Mouse (Mus musculus) CH12.LX (cell line): Measurements from ENCODE around the gene Rgl1. TPM values are rescaled to one million over a fixed set of nuclear protein-coding genes. Genes with fewer than 3 reads are reported as not detected.

Source experiments
- DNase-seq: peaks from one replicate; pipeline ENCODE4 v3.0.0-alpha.2; 2013; ENCODE audit errors: extremely low read depth
- H3K27ac ChIP-seq: 2 replicates; pipeline ENCODE4 v1.5.1; 2012; ENCODE audit warnings: low read depth, mild to moderate bottlenecking, control low read depth, moderate library complexity; ENCODE audit not compliant: insufficient read depth
- H3K27me3 ChIP-seq: replicated peaks from 2 replicates; pipeline ENCODE3; 2012; ENCODE audit warnings: inconsistent platforms
- H3K36me3 ChIP-seq, 2 experiments: replicated peaks in 1 of 2; 2 replicates each; pipeline versions ENCODE3 to v1.6.1; 2012; ENCODE audit warnings: inconsistent platforms in 1 of 2, low read length in 1 of 2, mild to moderate bottlenecking in 1 of 2, mixed read lengths in 1 of 2, moderate library complexity in 1 of 2; ENCODE audit not compliant: control insufficient read depth in 1 of 2, insufficient read depth in 1 of 2
- H3K4me1 ChIP-seq, 2 experiments: 2 replicates each; pipeline ENCODE4 v1.6.1; 2012; ENCODE audit warnings: inconsistent platforms in 1 of 2, moderate library complexity in 1 of 2; ENCODE audit not compliant: insufficient read depth in 2 of 2, control insufficient read depth in 1 of 2
- H3K4me2 ChIP-seq: 2 replicates; pipeline ENCODE4 v1.6.1; 2012; ENCODE audit warnings: low read depth, mild to moderate bottlenecking, control low read depth; ENCODE audit not compliant: poor library complexity, insufficient read depth, severe bottlenecking
- H3K4me3 ChIP-seq, 3 experiments: fragments of 150-350 bp in 1 of 3; sonication (generic) in 1 of 3; replicated peaks in 1 of 3; 2 replicates each; pipeline versions ENCODE3 to v1.5.1; 2011 to 2012; ENCODE audit warnings: low read depth in 2 of 3, low read length in 2 of 3, mild to moderate bottlenecking in 2 of 3, moderate library complexity in 2 of 3, control low read depth in 1 of 3, improper control_type of control experiment in 1 of 3, inconsistent platforms in 1 of 3, mixed read lengths in 1 of 3; ENCODE audit not compliant: poor library complexity in 1 of 3
- H3K79me2 ChIP-seq: replicated peaks from 2 replicates; pipeline ENCODE4 v1.6.1; 2012; ENCODE audit warnings: mild to moderate bottlenecking, moderate library complexity; ENCODE audit not compliant: control insufficient read depth, poor library complexity, insufficient read depth, severe bottlenecking; ENCODE audit errors: extremely low read depth
- H3K9ac ChIP-seq: 2 replicates; pipeline ENCODE4 v1.6.1; 2012; ENCODE audit warnings: low read depth, mild to moderate bottlenecking, control low read depth, moderate library complexity; ENCODE audit not compliant: insufficient read depth
- H3K9me3 ChIP-seq: replicated peaks from 2 replicates; pipeline ENCODE3; 2012; ENCODE audit warnings: low read length, inconsistent platforms, mixed read lengths
- CHD2 ChIP-seq: IDR thresholded peaks from 2 replicates; pipeline ENCODE4 v1.6.1; 2011; ENCODE audit warnings: low read length, improper control_type of control experiment
- CTCF ChIP-seq, 2 experiments: IDR thresholded peaks in 1 of 2; conservative IDR thresholded peaks in 1 of 2; 2 replicates each; pipeline ENCODE4 v1.5.1; 2011 to 2012; ENCODE audit warnings: low read depth in 2 of 2, low read length in 2 of 2, improper control_type of control experiment in 1 of 2, inconsistent platforms in 1 of 2, mild to moderate bottlenecking in 1 of 2, moderate library complexity in 1 of 2
- E2F4 ChIP-seq: IDR thresholded peaks from 2 replicates; pipeline ENCODE4 v1.6.1; 2011; ENCODE audit warnings: low read depth, low read length, improper control_type of control experiment; ENCODE audit not compliant: insufficient replicate concordance
- ELF1 ChIP-seq: IDR thresholded peaks from 2 replicates; pipeline ENCODE4 v1.6.1; 2014; ENCODE audit warnings: low read depth, mild to moderate bottlenecking, inconsistent platforms, low read length, improper control_type of control experiment
- EP300 ChIP-seq: IDR thresholded peaks from 2 replicates; pipeline ENCODE4 v1.6.1; 2011; ENCODE audit warnings: low read length, improper control_type of control experiment
- ETS1 ChIP-seq: conservative IDR thresholded peaks from 2 replicates; pipeline ENCODE4 v1.6.1; 2012; ENCODE audit warnings: low read depth, mild to moderate bottlenecking, inconsistent platforms, low read length, improper control_type of control experiment, moderate library complexity
- GABPA ChIP-seq: IDR thresholded peaks from 2 replicates; pipeline ENCODE4 v1.6.1; 2012; ENCODE audit warnings: low read depth, low read length, improper control_type of control experiment, inconsistent platforms; ENCODE audit not compliant: insufficient replicate concordance
- HCFC1 ChIP-seq: IDR thresholded peaks from 2 replicates; pipeline ENCODE4 v1.6.1; 2012; ENCODE audit warnings: low read depth, mild to moderate bottlenecking, inconsistent platforms, low read length, improper control_type of control experiment
- IRF4 ChIP-seq: IDR thresholded peaks from 2 replicates; pipeline ENCODE4 v1.6.1; 2014; ENCODE audit warnings: low read depth, mild to moderate bottlenecking, inconsistent platforms, low read length, improper control_type of control experiment
- JUND ChIP-seq: conservative IDR thresholded peaks from 2 replicates; pipeline ENCODE4 v1.6.1; 2011; ENCODE audit warnings: low read depth, low read length, improper control_type of control experiment
- KAT2A ChIP-seq: IDR thresholded peaks from 2 replicates; pipeline ENCODE4 v1.6.1; 2012; ENCODE audit warnings: low read length, improper control_type of control experiment, inconsistent platforms; ENCODE audit not compliant: insufficient replicate concordance
- MAZ ChIP-seq: IDR thresholded peaks from 2 replicates; pipeline ENCODE4 v1.6.1; 2012; ENCODE audit warnings: low read depth, mild to moderate bottlenecking, inconsistent platforms, low read length, improper control_type of control experiment, moderate library complexity
- MEF2A ChIP-seq: IDR thresholded peaks from 2 replicates; pipeline ENCODE4 v1.6.1; 2014; ENCODE audit warnings: low read depth, mild to moderate bottlenecking, inconsistent platforms, low read length, improper control_type of control experiment, borderline replicate concordance
- MXI1 ChIP-seq: IDR thresholded peaks from 2 replicates; pipeline ENCODE4 v1.6.1; 2011; ENCODE audit warnings: mild to moderate bottlenecking, low read depth, low read length, improper control_type of control experiment
- MYC ChIP-seq: IDR thresholded peaks from 2 replicates; pipeline ENCODE4 v1.6.1; 2011; ENCODE audit warnings: low read depth, mild to moderate bottlenecking, improper control_type of control experiment, low read length
- NELFE ChIP-seq: IDR thresholded peaks from 2 replicates; pipeline ENCODE4 v1.6.1; 2011; ENCODE audit warnings: low read depth, low read length, improper control_type of control experiment
- NRF1 ChIP-seq: IDR thresholded peaks from 2 replicates; pipeline ENCODE4 v1.6.1; 2014; ENCODE audit warnings: low read depth, mild to moderate bottlenecking, inconsistent platforms, low read length, improper control_type of control experiment, moderate library complexity
- POLR2AphosphoS2 ChIP-seq: IDR thresholded peaks from 2 replicates; pipeline ENCODE4 v1.6.1; 2011; ENCODE audit warnings: low read depth, low read length, improper control_type of control experiment
- RAD21 ChIP-seq: IDR thresholded peaks from 2 replicates; pipeline ENCODE4 v1.6.1; 2011; ENCODE audit warnings: low read depth, mild to moderate bottlenecking, low read length, improper control_type of control experiment, moderate library complexity
- RCOR1 ChIP-seq: conservative IDR thresholded peaks from 2 replicates; pipeline ENCODE4 v1.6.1; 2012; ENCODE audit warnings: low read depth, mild to moderate bottlenecking, inconsistent platforms, low read length, improper control_type of control experiment
- SIN3A ChIP-seq: IDR thresholded peaks from 2 replicates; pipeline ENCODE4 v1.6.1; 2012; ENCODE audit warnings: low read length, improper control_type of control experiment, inconsistent platforms
- SMC3 ChIP-seq: IDR thresholded peaks from 2 replicates; pipeline ENCODE4 v1.6.1; 2011; ENCODE audit warnings: low read depth, low read length, improper control_type of control experiment
- ZMIZ1 ChIP-seq: IDR thresholded peaks from 2 replicates; pipeline ENCODE4 v1.6.1; 2012; ENCODE audit warnings: low read depth, mild to moderate bottlenecking, inconsistent platforms, low read length, improper control_type of control experiment
- ZNF384 ChIP-seq: IDR thresholded peaks from 2 replicates; pipeline ENCODE4 v1.6.1; 2012; ENCODE audit warnings: low read depth, low read length, improper control_type of control experiment, inconsistent platforms
- dilution Hi-C: fragments of 300-500 bp; cut with MboI; formaldehyde crosslinking; loops from 2 replicates; pipeline ENCODE4 v1.14.3; 2020; ENCODE audit warnings: low sequenced_read_pairs; ENCODE audit not compliant: extremely low pct_unique_long_range_greater_than_20kb, extremely low pct_ligation_motif_present
- in situ Hi-C: fragments of 300-500 bp; cut with MboI; formaldehyde crosslinking; loops from 3 replicates; pipeline ENCODE4 v1.14.3; 2019; ENCODE audit warnings: low sequenced_read_pairs, low pct_ligation_motif_present, low pct_unique_long_range_greater_than_20kb, mixed read lengths
- polyA plus RNA-seq: library from polyadenylated mRNA; unstranded; fragments of >175 nt; gene quantifications from 2 replicates; pipeline ENCODE4 v1.2.1, GENCODE M21; 2012; ENCODE audit warnings: low read depth; ENCODE audit not compliant: insufficient read length
- total RNA-seq, 2 experiments: library from RNA; depleted of rRNA; stranded (reverse); fragments of 300-350 nt in 1 of 2; fragments of >200 nt in 1 of 2; gene quantifications; 2 replicates each; pipeline ENCODE4 v1.2.3; 2012 to 2014

Rgl1 gene
- total and polyA plus RNA-seq, 3 experiments, result 0.25 to 1.7 (median 0.74) TPM

DNA sequence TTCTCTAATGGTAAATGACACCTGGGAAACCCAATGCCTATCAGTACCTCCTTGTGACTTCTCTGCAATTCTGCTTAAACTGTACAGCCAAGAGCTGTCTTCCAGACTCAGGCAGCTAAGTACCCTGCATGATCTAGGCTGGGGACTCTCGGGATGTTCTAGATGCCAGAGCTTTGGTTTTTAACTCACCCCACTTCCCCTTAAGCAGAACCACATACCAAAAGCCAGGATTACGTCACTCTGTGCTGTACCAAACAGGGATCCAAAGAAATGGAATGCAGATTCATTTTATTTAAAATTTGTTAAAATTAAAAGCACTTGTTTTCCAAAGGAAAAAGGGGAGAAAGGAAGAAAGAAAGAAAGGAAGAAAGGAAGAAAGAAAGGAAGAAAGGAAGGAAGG is 4.4 kb downstream of the Rgl1 start:
- H3K36me3 ChIP-seq, result no peaks in the 10 kb centered on the region
- peaks cover 7% of the 10 kb centered on the region for H3K27me3 ChIP-seq
- DNase-seq, result no peak
- TF ChIP-seq RAD21 (no peak), EP300 (no peak), JUND (no peak), CHD2 (no peak), RCOR1 (no peak), E2F4 (no peak), MEF2A (no peak), ELF1 (no peak)
- no peak overlapping the region for H3K4me3 ChIP-seq
- dilution Hi-C loops, result no loop called here
- H3K4me2 ChIP-seq, result no peak overlapping the region
- H3K4me1 ChIP-seq, result peaks cover 0 to 4% of the 10 kb centered on the region in 2 experiments; a peak in 1 of 4 replicates
- peaks cover 2% of the 10 kb centered on the region for H3K79me2 ChIP-seq
- H3K9ac ChIP-seq, result no peak overlapping the region
- H3K9me3 ChIP-seq, result no peaks in the 10 kb centered on the region
- in situ Hi-C loops, result loop anchor here (10.0 kb wide), 1 partner anchor 227 kb away; no protein-coding TSS in a partner anchor
- H3K27ac ChIP-seq, result no peak overlapping the region

DNA sequence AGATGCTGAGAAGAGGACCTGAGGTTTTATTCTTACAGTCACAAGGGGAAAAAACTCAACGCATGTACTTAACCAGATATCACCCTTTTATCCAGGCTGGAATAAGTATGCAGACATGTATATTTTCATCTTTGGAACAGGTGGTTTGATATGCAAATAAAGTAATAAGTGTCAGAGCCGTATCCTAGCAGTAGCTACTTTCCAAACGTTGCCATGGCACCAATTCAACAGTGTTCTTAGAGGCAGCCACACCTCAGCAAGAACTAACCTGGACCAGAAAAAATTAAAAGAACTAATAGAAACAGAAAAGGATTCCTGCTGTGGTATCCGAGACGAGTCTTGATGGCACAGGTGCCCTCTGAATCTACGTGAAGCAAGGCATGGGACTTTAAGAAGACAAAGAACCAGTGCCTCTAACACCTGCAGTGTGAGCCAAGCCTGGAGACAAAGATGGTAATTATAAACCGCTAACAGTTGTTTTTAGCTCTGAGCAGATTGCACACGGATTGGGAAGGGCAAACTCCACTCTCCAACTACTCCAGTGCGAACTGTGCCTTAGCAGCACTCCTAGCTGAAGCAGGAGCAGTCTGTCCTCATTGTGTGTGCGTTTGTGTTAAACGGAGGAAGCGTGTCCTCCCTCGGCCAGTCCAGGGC is 15.7 kb downstream of the Rgl1 start, which contains the start of gene Apobec4:
Apobec4 (plus strand) TSS at position 240 of the 654 bp plus-strand sequence.
- H3K4me3 ChIP-seq, result no peak within 1 kb of the TSS
- no peak within 1 kb of the TSS for H3K9ac ChIP-seq
- H3K9me3 ChIP-seq, result no peaks in the 10 kb centered on the region
- in situ Hi-C loops (no loop called here), dilution Hi-C loops (no loop called here)
- TF ChIP-seq POLR2AphosphoS2 (no peak), KAT2A (no peak), NELFE (no peak), ZNF384 (no peak), MAZ (no peak), IRF4 (no peak), CTCF (conservative IDR thresholded peaks at IDR 0.05 in 1 of 2, IDR thresholded peaks at IDR 0.05 in 1 of 2; ENCODE audit: low read depth in 2 of 2, low read length in 2 of 2) (no peak), ZMIZ1 (no peak), GABPA (no peak), ETS1 (no peak), HCFC1 (no peak), MXI1 (no peak), SMC3 (no peak), RCOR1 (no peak), NRF1 (no peak), ELF1 (no peak), MEF2A (no peak), SIN3A (no peak), MYC (no peak)
- H3K27me3 ChIP-seq, result no peaks in the 10 kb centered on the region
- no peaks in the 10 kb centered on the region for H3K79me2 ChIP-seq
- no peak for DNase-seq
- peaks cover 3 to 14% of the 10 kb centered on the region in 2 experiments; a peak in 3 of 4 replicates for H3K4me1 ChIP-seq
- no peaks in the 10 kb centered on the region for H3K36me3 ChIP-seq
- no peak within 1 kb of the TSS for H3K4me2 ChIP-seq
- no peak within 1 kb of the TSS for H3K27ac ChIP-seq
